Mouse (Mus musculus): ENCODE measurements around the gene Mad2l2.
"Not testable (repeated sequence)": the region's sequence is repeated elsewhere in the genome, so short reads cannot be mapped to it uniquely, and the experiment has no call there.

The Mad2l2 gene

GRCm38 (mm10) chr4:148107621-148108291 is 22.4 kb upstream of the Mad2l2 start:
- ATAC-seq (ENCODE audit: low TSS enrichment) = no peak

- ATAC-seq (ENCODE audit: low TSS enrichment) = no peak
These were observed 21.6 kb upstream of the Mad2l2 start for GRCm38 (mm10) chr4:148108565-148109100.

- ATAC-seq (ENCODE audit: low TSS enrichment) = no peak
These were observed 21.0 kb upstream of the Mad2l2 start for GRCm38 (mm10) chr4:148109215-148109614.

- no peak for ATAC-seq (ENCODE audit: low TSS enrichment)
These were observed 17.7 kb upstream of the Mad2l2 start for GRCm38 (mm10) chr4:148112519-148112918.

- peak; percentile 94 for ATAC-seq (ENCODE audit: low TSS enrichment)
These were observed 15.3 kb upstream of the Mad2l2 start for GRCm38 (mm10) chr4:148114758-148115391.

GRCm38 (mm10) chr4:148115467-148115866 is 14.7 kb upstream of the Mad2l2 start:
- peak; percentile 23; the same call in 1 of the 2 replicates for ATAC-seq (ENCODE audit: low TSS enrichment)

- ATAC-seq (ENCODE audit: low TSS enrichment) = no peak
These were observed 13.5 kb upstream of the Mad2l2 start for GRCm38 (mm10) chr4:148116657-148117056.

- ATAC-seq (ENCODE audit: low TSS enrichment) = no peak
These were observed 12.8 kb upstream of the Mad2l2 start for GRCm38 (mm10) chr4:148117392-148117791.

- not testable (repeated sequence) for ATAC-seq (ENCODE audit: low TSS enrichment)
These were observed 10.6 kb upstream of the Mad2l2 start for GRCm38 (mm10) chr4:148119578-148119977.

GRCm38 (mm10) chr4:148120555-148120954 is 9.6 kb upstream of the Mad2l2 start:
- no peak for ATAC-seq (ENCODE audit: low TSS enrichment)

GRCm38 (mm10) chr4:148121362-148121761 is 8.8 kb upstream of the Mad2l2 start:
- ATAC-seq (ENCODE audit: low TSS enrichment) = no peak

GRCm38 (mm10) chr4:148121982-148122693 is 8.0 kb upstream of the Mad2l2 start:
- no peak for ATAC-seq (ENCODE audit: low TSS enrichment)

GRCm38 (mm10) chr4:148122694-148123066 is 7.5 kb upstream of the Mad2l2 start:
- no peak for ATAC-seq (ENCODE audit: low TSS enrichment)

- ATAC-seq (ENCODE audit: low TSS enrichment) = no peak
These were observed 1.9 kb upstream of the Mad2l2 start for GRCm38 (mm10) chr4:148128241-148128640.

GRCm38 (mm10) chr4:148128672-148129071 is 1.5 kb upstream of the Mad2l2 start:
- no peak for ATAC-seq (ENCODE audit: low TSS enrichment)

- no peak; the same call in 1 of the 2 replicates for ATAC-seq (ENCODE audit: low TSS enrichment)
These were observed 603 bp downstream of the Mad2l2 start, which contains the start of gene Draxin for GRCm38 (mm10) chr4:148130561-148131413. TSS of gene Draxin (minus strand) at chr4:148130698.

GRCm38 (mm10) chr4:148131497-148132081 is 1.4 kb downstream of the Mad2l2 start:
- no peak for ATAC-seq (ENCODE audit: low TSS enrichment)

GRCm38 (mm10) chr4:148134988-148135387 is 4.8 kb downstream of the Mad2l2 start:
- no peak for ATAC-seq (ENCODE audit: low TSS enrichment)

GRCm38 (mm10) chr4:148137503-148137902 is 7.3 kb downstream of the Mad2l2 start:
- no peak for ATAC-seq (ENCODE audit: low TSS enrichment)

GRCm38 (mm10) chr4:148139767-148140097 is 9.5 kb downstream of the Mad2l2 start:
- ATAC-seq (ENCODE audit: low TSS enrichment) = peak; percentile 10; the same call in 1 of the 2 replicates

Measured in frontal cortex, adult (tissue).